Mouse (Mus musculus): ENCODE data around the gene Ndrg2.
"Not testable (repeated sequence)": the region's sequence is repeated elsewhere in the genome, so short reads cannot be mapped to it uniquely, and the experiment has no call there.

Gene Ndrg2

DNA sequence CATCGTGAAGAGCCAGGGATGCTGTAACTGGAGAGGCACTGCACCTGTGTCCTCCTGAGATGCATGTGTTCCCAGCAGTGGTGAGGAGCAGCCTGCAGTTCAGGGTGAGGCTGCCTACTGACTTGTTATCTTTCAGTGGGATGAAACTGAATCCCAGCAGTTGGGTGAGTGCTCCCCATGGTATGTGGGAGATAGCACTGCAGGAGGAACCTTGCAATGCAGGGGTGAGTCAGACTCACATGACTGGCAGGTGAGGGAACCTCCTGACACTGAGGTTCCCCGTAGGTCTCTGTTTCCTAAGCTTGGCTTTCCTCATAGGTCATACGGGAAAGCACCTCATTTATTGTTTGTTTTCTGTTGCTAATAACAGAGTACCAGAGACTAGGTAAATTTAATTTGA is 36.4 kb downstream of the Ndrg2 start:
- DNase-seq (ENCODE audit: low read depth, low spot score), result no peak

- DNase-seq (ENCODE audit: low read depth, low spot score), result no peak
Measured at GRCm38 (mm10) chr14:51871741-51872140, 42.2 kb downstream of the Ndrg2 start.

DNA sequence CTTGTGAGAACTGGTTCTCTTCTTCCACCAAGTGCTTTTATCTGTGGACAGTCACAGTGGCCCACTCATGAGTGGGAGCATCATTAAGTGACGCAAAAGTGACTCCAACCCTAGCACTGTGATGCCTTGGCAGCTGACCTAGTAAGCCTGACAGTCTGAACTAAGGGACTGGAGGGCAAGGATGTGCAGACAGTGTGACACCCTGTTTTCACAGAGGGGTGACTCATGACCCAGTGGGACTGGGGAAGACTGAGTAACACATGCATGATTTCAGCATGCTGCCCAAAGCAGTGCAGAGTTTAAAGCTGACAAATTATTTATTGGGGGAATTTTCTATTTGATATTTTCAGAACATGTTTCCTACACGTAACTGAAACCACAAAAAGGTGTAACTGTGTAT is 43.2 kb downstream of the Ndrg2 start:
- no peak for DNase-seq (ENCODE audit: low read depth, low spot score)

- not testable (repeated sequence) for DNase-seq (ENCODE audit: low read depth, low spot score)
Measured at GRCm38 (mm10) chr14:51863603-51864002, 50.4 kb downstream of the Ndrg2 start.

DNA sequence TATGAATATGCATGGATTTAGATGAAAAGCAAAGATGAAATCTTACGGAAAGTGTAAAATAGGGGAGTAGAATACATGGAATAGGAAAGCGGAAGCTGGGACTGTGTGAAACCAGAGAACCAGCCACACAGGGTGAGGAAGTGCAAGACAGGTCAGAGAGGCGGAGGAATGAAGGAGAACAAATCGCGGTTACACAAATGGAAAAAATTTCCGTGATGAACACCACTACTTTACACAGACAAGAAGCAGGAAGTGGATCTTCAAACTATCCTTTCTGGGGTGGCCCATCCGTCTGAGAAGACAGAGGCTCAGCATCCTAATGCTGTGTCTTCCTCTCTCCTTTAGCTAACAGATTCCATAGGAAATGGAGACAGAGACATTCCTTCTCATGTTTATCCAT is 58.7 kb downstream of the Ndrg2 start:
- not testable (repeated sequence) for DNase-seq (ENCODE audit: low read depth, low spot score)

All from brain, embryonic 18.5 days (tissue).